Mouse (Mus musculus): Measurements from ENCODE around the gene Lamb1. TPM values are rescaled to one million over a fixed set of nuclear protein-coding genes. Genes with fewer than 3 reads are reported as not detected.

The Lamb1 gene
- total and polyA plus RNA-seq, 3 experiments = under 0.01 TPM; not detected in 2

- H3K4me3 ChIP-seq (replicated peaks in 1 of 3; ENCODE audit: low read depth in 2 of 3, low read length in 2 of 3, poor library complexity in 1 of 3) = no peak overlapping the region
- TF ChIP-seq MXI1 (IDR thresholded peaks at IDR 0.05; ENCODE audit: low read depth, low read length) (no peak), USF1 (IDR thresholded peaks at IDR 0.05; ENCODE audit: low read depth, low read length) (no peak), PAX5 (IDR thresholded peaks at IDR 0.05; ENCODE audit: low read length) (no peak), KAT2A (IDR thresholded peaks at IDR 0.05; ENCODE audit: insufficient replicate concordance, low read length) (no peak), IRF4 (IDR thresholded peaks at IDR 0.05; ENCODE audit: low read depth, low read length) (no peak), ETS1 (conservative IDR thresholded peaks at IDR 0.05; ENCODE audit: low read depth, low read length) (no peak), MAX (IDR thresholded peaks at IDR 0.05; ENCODE audit: low read length) (no peak), RAD21 (IDR thresholded peaks at IDR 0.05; ENCODE audit: low read depth, low read length) (no peak), HCFC1 (IDR thresholded peaks at IDR 0.05; ENCODE audit: low read depth, low read length) (no peak), EP300 (IDR thresholded peaks at IDR 0.05; ENCODE audit: low read length) (no peak), MAZ (IDR thresholded peaks at IDR 0.05; ENCODE audit: low read depth, low read length) (no peak), E2F4 (IDR thresholded peaks at IDR 0.05; ENCODE audit: insufficient replicate concordance, low read depth, low read length) (no peak), NELFE (IDR thresholded peaks at IDR 0.05; ENCODE audit: low read depth, low read length) (no peak), SIN3A (IDR thresholded peaks at IDR 0.05; ENCODE audit: low read length) (no peak)
- no peaks in the 10 kb centered on the region for H3K9me3 ChIP-seq (replicated peaks; ENCODE audit: low read length)
- peaks cover 0 to 3% of the 10 kb centered on the region in 2 experiments; a peak in 2 of 4 replicates for H3K4me1 ChIP-seq (ENCODE audit: control insufficient read depth in 1 of 2, insufficient read depth in 2 of 2)
- no peak overlapping the region for H3K27ac ChIP-seq (ENCODE audit: insufficient read depth, low read depth)
- H3K79me2 ChIP-seq (replicated peaks; ENCODE audit: control insufficient read depth, extremely low read depth, insufficient read depth, poor library complexity, severe bottlenecking) = no peaks in the 10 kb centered on the region
- H3K9ac ChIP-seq (ENCODE audit: insufficient read depth, low read depth) = no peak overlapping the region
- no peak overlapping the region for H3K4me2 ChIP-seq (ENCODE audit: insufficient read depth, low read depth, poor library complexity, severe bottlenecking)
- DNase-seq (ENCODE audit: extremely low read depth) = no peak
- H3K36me3 ChIP-seq (replicated peaks in 1 of 2; ENCODE audit: control insufficient read depth in 1 of 2, insufficient read depth in 1 of 2, low read length in 1 of 2) = no peaks in the 10 kb centered on the region
- dilution Hi-C loops (cut with MboI; ENCODE audit: extremely low pct_ligation_motif_present, extremely low pct_unique_long_range_greater_than_20kb, low sequenced_read_pairs) = no loop called here
- in situ Hi-C loops (cut with MboI; ENCODE audit: low pct_ligation_motif_present, low pct_unique_long_range_greater_than_20kb, low sequenced_read_pairs) = no loop called here
- H3K27me3 ChIP-seq (replicated peaks) = no peaks in the 10 kb centered on the region
Measured at GRCm38 (mm10) chr12:31299676-31300197, 34.7 kb downstream of the Lamb1 start.

- Histone ChIP-seq H3K36me3 (replicated peaks in 1 of 2; ENCODE audit: control insufficient read depth in 1 of 2, insufficient read depth in 1 of 2, low read length in 1 of 2) (no peaks in the 10 kb centered on the region), H3K9me3 (replicated peaks; ENCODE audit: low read length) (no peaks in the 10 kb centered on the region), H3K4me1 (ENCODE audit: control insufficient read depth in 1 of 2, insufficient read depth in 2 of 2) (peaks cover 0 to 3% of the 10 kb centered on the region in 2 experiments; a peak in 2 of 4 replicates), H3K9ac (ENCODE audit: insufficient read depth, low read depth) (no peak overlapping the region), H3K27me3 (replicated peaks) (no peaks in the 10 kb centered on the region), H3K27ac (ENCODE audit: insufficient read depth, low read depth) (no peak overlapping the region), H3K4me3 (replicated peaks in 1 of 3; ENCODE audit: low read depth in 2 of 3, low read length in 2 of 3, poor library complexity in 1 of 3) (no peak overlapping the region), H3K79me2 (replicated peaks; ENCODE audit: control insufficient read depth, extremely low read depth, insufficient read depth, poor library complexity, severe bottlenecking) (no peaks in the 10 kb centered on the region), H3K4me2 (ENCODE audit: insufficient read depth, low read depth, poor library complexity, severe bottlenecking) (no peak overlapping the region)
- TF ChIP-seq ZC3H11A (IDR thresholded peaks at IDR 0.05; ENCODE audit: low read depth, low read length) (no peak), MAZ (IDR thresholded peaks at IDR 0.05; ENCODE audit: low read depth, low read length) (no peak), JUND (conservative IDR thresholded peaks at IDR 0.05; ENCODE audit: low read depth, low read length) (no peak), ZMIZ1 (IDR thresholded peaks at IDR 0.05; ENCODE audit: low read depth, low read length) (no peak)
- in situ Hi-C loops (cut with MboI; ENCODE audit: low pct_ligation_motif_present, low pct_unique_long_range_greater_than_20kb, low sequenced_read_pairs) (no loop called here), dilution Hi-C loops (cut with MboI; ENCODE audit: extremely low pct_ligation_motif_present, extremely low pct_unique_long_range_greater_than_20kb, low sequenced_read_pairs) (no loop called here)
- no peak for DNase-seq (ENCODE audit: extremely low read depth)
Measured at GRCm38 (mm10) chr12:31300276-31300675, 35.2 kb downstream of the Lamb1 start.
